Comparison of ENCODE assay signal across 8 mouse cellular contexts in genomic region chr10:13499331-13499730, GRCm38 (mm10). TPM values are rescaled to one million over a fixed set of nuclear protein-coding genes. Genes with fewer than 3 reads are reported as not detected.
DNase-seq lines count a peak whose midpoint lies in the region; ATAC-seq and TF ChIP-seq lines count a peak whose summit lies in the region.

Gene Fuca2 (plus strand): TSS chr10:13499540.

- TF ChIP-seq CTCF in ES-Bruce4 (IDR thresholded peaks at IDR 0.05; ENCODE audit: low read depth, low read length): no peak

- no peak for ATAC-seq in forebrain, embryonic 12.5 days (ENCODE audit: low FRiP score)
- no peak for ATAC-seq in limb, embryonic 14.5 days (ENCODE audit: low FRiP score, low read depth)
- ATAC-seq in neutrophil, adult 5-6 weeks (ENCODE audit: extremely low read depth, insufficient number of reproducible peaks, low FRiP score, poor library complexity, severe bottlenecking): peak; percentile 40; the same call in 1 of the 2 replicates

- H3K4me1 ChIP-seq in ES-Bruce4 (ENCODE audit: control insufficient read depth, insufficient read depth, low read length): peaks cover 2% of the 10 kb centered on the region
- 0 out of 2 replicates have a peak, but pooled peaks cover 3% of the 10 kb centered on the region for H3K4me1 ChIP-seq in forebrain, embryonic 12.5 days
- H3K4me1 ChIP-seq in limb, embryonic 14.5 days (ENCODE audit: control insufficient read depth, insufficient read depth, low read length): no peaks in the 10 kb centered on the region

- H3K9ac ChIP-seq in ES-Bruce4 (ENCODE audit: low read depth, poor library complexity, severe bottlenecking): no peak within 1 kb of the TSS
- no peak within 1 kb of the TSS for H3K9ac ChIP-seq in forebrain, embryonic 12.5 days
- H3K9ac ChIP-seq in limb, embryonic 14.5 days (ENCODE audit: low read depth, low read length, severe bottlenecking): no peak within 1 kb of the TSS

- no peak within 1 kb of the TSS for H3K4me3 ChIP-seq in ES-Bruce4 (ENCODE audit: low read depth, low read length)
- no peak within 1 kb of the TSS for H3K4me3 ChIP-seq in forebrain, embryonic 12.5 days (replicated peaks)
- no peak within 1 kb of the TSS for H3K4me3 ChIP-seq in limb, embryonic 14.5 days (replicated peaks; ENCODE audit: low read length)

- 93% methylated on average over 2 of the region's 2 CpGs for WGBS in forebrain, embryonic 12.5 days
- 85% methylated on average over 2 of the region's 2 CpGs for WGBS in limb, embryonic 14.5 days

- H3K36me3 ChIP-seq in ES-Bruce4 (ENCODE audit: control insufficient read depth, insufficient read depth, low read length, poor library complexity, severe bottlenecking): no peaks in the 10 kb centered on the region
- no peaks in the 10 kb centered on the region for H3K36me3 ChIP-seq in forebrain, embryonic 12.5 days (replicated peaks)
- no peaks in the 10 kb centered on the region; the same call in 1 of the 2 replicates for H3K36me3 ChIP-seq in limb, embryonic 14.5 days (ENCODE audit: control insufficient read depth, insufficient read depth, low read length)

- no peaks in the 10 kb centered on the region for H3K9me3 ChIP-seq in ES-Bruce4 (replicated peaks; ENCODE audit: control insufficient read depth, insufficient read depth, low read length, poor library complexity, severe bottlenecking)
- no peaks in the 10 kb centered on the region for H3K9me3 ChIP-seq in forebrain, embryonic 12.5 days
- H3K9me3 ChIP-seq in limb, embryonic 14.5 days (ENCODE audit: control insufficient read depth, low read length): no peaks in the 10 kb centered on the region

- no peak within 1 kb of the TSS for H3K4me2 ChIP-seq in forebrain, embryonic 12.5 days
- no peak within 1 kb of the TSS for H3K4me2 ChIP-seq in limb, embryonic 14.5 days (replicated peaks; ENCODE audit: low read depth, low read length, severe bottlenecking)

- peak; percentile 12 for DNase-seq in 416B (ENCODE audit: low read depth)
- DNase-seq in heart, postnatal 4 days: no peak
- no peak for DNase-seq in limb, embryonic 14.5 days (ENCODE audit: low spot score)
- no peak for DNase-seq in cerebellum, adult 8-10 months
- no peak for DNase-seq in frontal cortex, postnatal 14 days (ENCODE audit: low spot score in 2 of 2)

- H3K27ac ChIP-seq in ES-Bruce4 (ENCODE audit: insufficient read depth, low read length): no peak within 1 kb of the TSS
- no peak within 1 kb of the TSS for H3K27ac ChIP-seq in forebrain, embryonic 12.5 days
- no peak within 1 kb of the TSS for H3K27ac ChIP-seq in limb, embryonic 14.5 days (replicated peaks; ENCODE audit: low read depth, low read length)

- TF ChIP-seq EP300 in ES-Bruce4 (IDR thresholded peaks at IDR 0.05; ENCODE audit: insufficient read depth, low read depth, low read length): no peak

- H3K27me3 ChIP-seq in ES-Bruce4 (ENCODE audit: control insufficient read depth, insufficient read depth, low read length, poor library complexity, severe bottlenecking): no peaks in the 10 kb centered on the region
- H3K27me3 ChIP-seq in forebrain, embryonic 12.5 days: no peaks in the 10 kb centered on the region
- no peaks in the 10 kb centered on the region for H3K27me3 ChIP-seq in limb, embryonic 14.5 days (ENCODE audit: control insufficient read depth, insufficient read depth, low read length)

- no peak for TF ChIP-seq POLR2A in ES-Bruce4 (IDR thresholded peaks at IDR 0.05; ENCODE audit: insufficient read depth, low read length)
- TF ChIP-seq POLR2A in limb, embryonic 14.5 days (IDR thresholded peaks at IDR 0.05; ENCODE audit: borderline replicate concordance, extremely low read depth, insufficient read depth, insufficient read length): no peak

RNA-seq across cellular contexts. Expression of gene Fuca2, which starts in this region (rescaled TPM):
- polyA plus RNA-seq in ES-Bruce4 (2011; ENCODE audit: insufficient read depth, insufficient read length, low read depth, missing spikeins): 27.2 and 31.9 TPM in 2 replicates
- 22.4 and 22.7 TPM in 2 replicates for polyA plus RNA-seq in forebrain, embryonic 12.5 days (2016; fragmentation: Nextera tagmentation; extraction: Ambion mirVana)
- total RNA-seq in heart, postnatal 4 days (2021): 100 to 1,000 TPM; 261 to 315 TPM
- polyA plus RNA-seq in limb, embryonic 14.5 days (2012; rRNA removed): 23.3 and 33.1 TPM in 2 replicates
- 55.7 and 55.8 TPM in 2 replicates for polyA plus RNA-seq in limb, embryonic 14.5 days (2014; fragmentation: Nextera tagmentation; extraction: Ambion mirVana)
- 60.3 and 63.1 TPM in 2 replicates for total RNA-seq in neutrophil, adult 5-6 weeks (2017)
